Mouse (Mus musculus): ENCODE measurements around the gene Dusp11. TPM values are rescaled to one million over a fixed set of nuclear protein-coding genes. Genes with fewer than 3 reads are reported as not detected.
"Not testable (repeated sequence)": the region's sequence is repeated elsewhere in the genome, so short reads cannot be mapped to it uniquely, and the experiment has no call there.

The Dusp11 gene
- polyA plus RNA-seq, 1 experiment from 2014 or later: 37.1 TPM

GRCm38 (mm10) chr6:85915539-85916513, 45.6 kb downstream of the Dusp11 start, which contains the start of gene Nat8f1:
Gene Nat8f1 (minus strand): TSS chr6:85915687.
- peak; percentile 83 for TF ChIP-seq CTCF (IDR thresholded peaks at IDR 0.05; ENCODE audit: low read depth)
- peak; percentile 95 for ATAC-seq
- H3K9me3 ChIP-seq (ENCODE audit: control insufficient read depth); H3K27me3 ChIP-seq (replicated peaks; ENCODE audit: control insufficient read depth, insufficient read depth, low read length); H3K36me3 ChIP-seq (ENCODE audit: control insufficient read depth, insufficient read depth); H3K4me1 ChIP-seq (replicated peaks; ENCODE audit: control insufficient read depth, insufficient read depth, low read length): not testable (repeated sequence)
- peak within 1 kb of the TSS; percentile 58 for H3K9ac ChIP-seq (ENCODE audit: low read depth, low read length)
- peak within 1 kb of the TSS; percentile 74 for H3K4me2 ChIP-seq (replicated peaks; ENCODE audit: low read depth)
- under 1% methylated on average over 59 of the region's 61 CpGs for WGBS
- H3K27ac ChIP-seq (ENCODE audit: low read depth, low read length): peak within 1 kb of the TSS; percentile 89
- H3K4me3 ChIP-seq (ENCODE audit: low read depth, low read length): peak within 1 kb of the TSS; percentile 65

- no peak for ATAC-seq
- peak overlapping the region; percentile 65 for H3K4me3 ChIP-seq (ENCODE audit: low read depth, low read length)
- H3K9ac ChIP-seq (ENCODE audit: low read depth, low read length): peak overlapping the region; percentile 58
- H3K4me1 ChIP-seq (replicated peaks; ENCODE audit: control insufficient read depth, insufficient read depth, low read length): 0 out of 2 replicates have a peak, but pooled peaks cover 2% of the 10 kb centered on the region
- no peak for TF ChIP-seq CTCF (IDR thresholded peaks at IDR 0.05; ENCODE audit: low read depth)
- H3K27ac ChIP-seq (ENCODE audit: low read depth, low read length): peak overlapping the region; percentile 89
- no peaks in the 10 kb centered on the region for H3K36me3 ChIP-seq (ENCODE audit: control insufficient read depth, insufficient read depth)
- no peaks in the 10 kb centered on the region for H3K9me3 ChIP-seq (ENCODE audit: control insufficient read depth)
- no peaks in the 10 kb centered on the region for H3K27me3 ChIP-seq (replicated peaks; ENCODE audit: control insufficient read depth, insufficient read depth, low read length)
- peak overlapping the region; percentile 74 for H3K4me2 ChIP-seq (replicated peaks; ENCODE audit: low read depth)
- 3% methylated on average over 11 of the region's 11 CpGs for WGBS
Observed at GRCm38 (mm10) chr6:85915141-85915538, 46.3 kb downstream of the Dusp11 start.

GRCm38 (mm10) chr6:85911587-85911986, 49.9 kb downstream of the Dusp11 start, which contains the start of gene Tprkb:
Gene Tprkb (plus strand): TSS chr6:85911865.
- no peaks in the 10 kb centered on the region for H3K27me3 ChIP-seq (replicated peaks; ENCODE audit: control insufficient read depth, insufficient read depth, low read length)
- H3K27ac ChIP-seq (ENCODE audit: low read depth, low read length): no peak within 1 kb of the TSS
- H3K4me3 ChIP-seq (ENCODE audit: low read depth, low read length): no peak within 1 kb of the TSS
- H3K4me1 ChIP-seq (replicated peaks; ENCODE audit: control insufficient read depth, insufficient read depth, low read length): 0 out of 2 replicates have a peak, but pooled peaks cover 2% of the 10 kb centered on the region
- H3K36me3 ChIP-seq (ENCODE audit: control insufficient read depth, insufficient read depth): no peaks in the 10 kb centered on the region
- H3K9ac ChIP-seq (ENCODE audit: low read depth, low read length): no peak within 1 kb of the TSS
- H3K4me2 ChIP-seq (replicated peaks; ENCODE audit: low read depth): no peak within 1 kb of the TSS
- TF ChIP-seq CTCF (IDR thresholded peaks at IDR 0.05; ENCODE audit: low read depth): no peak
- H3K9me3 ChIP-seq (ENCODE audit: control insufficient read depth): no peaks in the 10 kb centered on the region
- 72% methylated on average over 3 of the region's 3 CpGs for WGBS
- no peak for ATAC-seq

- Histone ChIP-seq H3K36me3 (ENCODE audit: control insufficient read depth, insufficient read depth) (no peaks in the 10 kb centered on the region), H3K9me3 (ENCODE audit: control insufficient read depth) (no peaks in the 10 kb centered on the region), H3K9ac (ENCODE audit: low read depth, low read length) (no peak overlapping the region), H3K27ac (ENCODE audit: low read depth, low read length) (no peak overlapping the region), H3K4me3 (ENCODE audit: low read depth, low read length) (no peak overlapping the region), H3K4me1 (replicated peaks; ENCODE audit: control insufficient read depth, insufficient read depth, low read length) (0 out of 2 replicates have a peak, but pooled peaks cover 2% of the 10 kb centered on the region), H3K27me3 (replicated peaks; ENCODE audit: control insufficient read depth, insufficient read depth, low read length) (no peaks in the 10 kb centered on the region), H3K4me2 (replicated peaks; ENCODE audit: low read depth) (no peak overlapping the region)
- ATAC-seq: no peak
- 94% methylated on average over 1 of the region's 1 CpGs for WGBS
- no peak for TF ChIP-seq CTCF (IDR thresholded peaks at IDR 0.05; ENCODE audit: low read depth)
Observed at GRCm38 (mm10) chr6:85909704-85910103, 51.8 kb downstream of the Dusp11 start.

GRCm38 (mm10) chr6:85908341-85908740, 53.1 kb downstream of the Dusp11 start:
- Histone ChIP-seq H3K9ac (ENCODE audit: low read depth, low read length) (no peak overlapping the region), H3K9me3 (ENCODE audit: control insufficient read depth) (no peaks in the 10 kb centered on the region), H3K4me3 (ENCODE audit: low read depth, low read length) (no peak overlapping the region), H3K27me3 (replicated peaks; ENCODE audit: control insufficient read depth, insufficient read depth, low read length) (no peaks in the 10 kb centered on the region), H3K27ac (ENCODE audit: low read depth, low read length) (no peak overlapping the region), H3K36me3 (ENCODE audit: control insufficient read depth, insufficient read depth) (no peaks in the 10 kb centered on the region), H3K4me1 (replicated peaks; ENCODE audit: control insufficient read depth, insufficient read depth, low read length) (no peaks in the 10 kb centered on the region), H3K4me2 (replicated peaks; ENCODE audit: low read depth) (no peak overlapping the region)
- WGBS: 51% methylated on average over 3 of the region's 3 CpGs
- TF ChIP-seq CTCF (IDR thresholded peaks at IDR 0.05; ENCODE audit: low read depth): no peak
- ATAC-seq: no peak

GRCm38 (mm10) chr6:85906911-85907351, 54.5 kb downstream of the Dusp11 start:
- not testable (repeated sequence) for H3K27me3 ChIP-seq (replicated peaks; ENCODE audit: control insufficient read depth, insufficient read depth, low read length); H3K36me3 ChIP-seq (ENCODE audit: control insufficient read depth, insufficient read depth); H3K4me1 ChIP-seq (replicated peaks; ENCODE audit: control insufficient read depth, insufficient read depth, low read length); H3K4me3 ChIP-seq (ENCODE audit: low read depth, low read length); H3K9me3 ChIP-seq (ENCODE audit: control insufficient read depth); ATAC-seq; H3K4me2 ChIP-seq (replicated peaks; ENCODE audit: low read depth); H3K27ac ChIP-seq (ENCODE audit: low read depth, low read length); H3K9ac ChIP-seq (ENCODE audit: low read depth, low read length)
- WGBS: 66% methylated on average over 2 of the region's 2 CpGs

Measured in intestine, postnatal 0 days (tissue).